Mouse (Mus musculus) small intestine, adult 2 months (tissue): Measurements from ENCODE around the gene H2al1e. TPM values are rescaled to one million over a fixed set of nuclear protein-coding genes. Genes with fewer than 3 reads are reported as not detected.
"Not testable (repeated sequence)": the region's sequence is repeated elsewhere in the genome, so short reads cannot be mapped to it uniquely, and the experiment has no call there.

ENCODE experiments used
- H3K27ac ChIP-seq: fragments of 200-500 bp; 2 replicates; pipeline ENCODE4 v1.5.1; 2012; ENCODE audit warnings: low read depth, low read length, control low read depth, inconsistent platforms; ENCODE audit not compliant: insufficient read depth
- H3K27me3 ChIP-seq: fragments of 200-500 bp; 2 replicates; pipeline ENCODE4 v1.6.1; 2012; ENCODE audit warnings: mild to moderate bottlenecking, moderate library complexity, low read length, inconsistent platforms; ENCODE audit not compliant: control insufficient read depth, insufficient read depth
- H3K36me3 ChIP-seq: fragments of 200-500 bp; 2 replicates; pipeline ENCODE4 v1.6.1; 2012; ENCODE audit warnings: mild to moderate bottlenecking, low read length, control low read depth, inconsistent platforms; ENCODE audit not compliant: control insufficient read depth, insufficient read depth
- H3K4me1 ChIP-seq: fragments of 200-500 bp; 2 replicates; pipeline ENCODE4 v1.6.1; 2012; ENCODE audit warnings: low read length, inconsistent platforms, mixed read lengths; ENCODE audit not compliant: control insufficient read depth, insufficient read depth, insufficient read length
- H3K4me3 ChIP-seq: fragments of 200-500 bp; 2 replicates; pipeline ENCODE4 v1.5.1; 2012; ENCODE audit warnings: low read depth, mild to moderate bottlenecking, control low read depth, inconsistent platforms, low read length, moderate library complexity
- CTCF ChIP-seq: fragments of 200-500 bp; IDR thresholded peaks from 2 replicates; pipeline ENCODE4 v1.5.1; 2012; ENCODE audit warnings: low read depth, mild to moderate bottlenecking, control low read depth, inconsistent platforms, low read length, moderate library complexity, mixed read lengths; ENCODE audit not compliant: insufficient replicate concordance, insufficient read length; ENCODE audit errors: extremely low read depth
- POLR2A ChIP-seq: fragments of 200-500 bp; IDR thresholded peaks from 2 replicates; pipeline ENCODE4 v1.6.1; 2012; ENCODE audit warnings: low read depth, mild to moderate bottlenecking, control low read depth, inconsistent platforms, low read length, moderate library complexity
- WGBS: fragments of 180-500 bp; shearing (Covaris S2); methylation state at CpG from one replicate; pipeline ENCODE4 v1.1.7; 2018; 5-methylcytosine and 5-hydroxymethylcytosine counted together
- polyA plus RNA-seq: library from polyadenylated mRNA; depleted of rRNA; stranded (reverse); fragments of >200 nt; gene quantifications from 2 replicates; pipeline ENCODE4 v1.2.3, GENCODE M21; 2012; rRNA removed

The H2al1e gene
- not detected in 2 replicates for polyA plus RNA-seq

- WGBS, result no CpG with 5 or more reads among the region's 3 CpGs
- not testable (repeated sequence) for H3K4me1 ChIP-seq, H3K36me3 ChIP-seq, H3K4me3 ChIP-seq, H3K27me3 ChIP-seq, H3K27ac ChIP-seq
Measured at GRCm38 (mm10) chrX:11311634-11312033, at the start of gene H2al1e. TSS of gene H2al1e (plus strand) at chrX:11311934.

GRCm38 (mm10) chrX:11264918-11265317 lies 46.8 kb upstream of the H2al1e start:
- Histone ChIP-seq H3K27ac (no peak overlapping the region), H3K4me1 (no peaks in the 10 kb centered on the region), H3K27me3 (no peaks in the 10 kb centered on the region), H3K36me3 (no peaks in the 10 kb centered on the region), H3K4me3 (no peak overlapping the region)
- WGBS, result 81% methylated on average over 8 of the region's 8 CpGs
- TF ChIP-seq POLR2A, result no peak

GRCm38 (mm10) chrX:11267791-11268190 lies 43.9 kb upstream of the H2al1e start:
- Histone ChIP-seq H3K27ac (no peak overlapping the region), H3K27me3 (no peaks in the 10 kb centered on the region), H3K4me3 (no peak overlapping the region), H3K4me1 (no peaks in the 10 kb centered on the region), H3K36me3 (no peaks in the 10 kb centered on the region)
- 58% methylated on average over 7 of the region's 7 CpGs for WGBS
- TF ChIP-seq CTCF (no peak), POLR2A (no peak)

GRCm38 (mm10) chrX:11269074-11269473 lies 42.7 kb upstream of the H2al1e start:
- TF ChIP-seq CTCF (no peak), POLR2A (no peak)
- WGBS, result 83% methylated on average over 3 of the region's 3 CpGs
- Histone ChIP-seq H3K4me1 (no peaks in the 10 kb centered on the region), H3K4me3 (no peak overlapping the region), H3K27me3 (no peaks in the 10 kb centered on the region), H3K36me3 (no peaks in the 10 kb centered on the region), H3K27ac (no peak overlapping the region)

GRCm38 (mm10) chrX:11273190-11273589 lies 38.5 kb upstream of the H2al1e start:
- TF ChIP-seq CTCF (no peak), POLR2A (no peak)
- H3K4me1 ChIP-seq, result no peaks in the 10 kb centered on the region
- no peak overlapping the region for H3K27ac ChIP-seq
- H3K27me3 ChIP-seq, result no peaks in the 10 kb centered on the region
- no peak overlapping the region for H3K4me3 ChIP-seq
- H3K36me3 ChIP-seq, result no peaks in the 10 kb centered on the region
- 35% methylated on average over 3 of the region's 3 CpGs for WGBS

- H3K4me3 ChIP-seq, result no peak overlapping the region
- 33% methylated on average over 6 of the region's 6 CpGs for WGBS
- no peaks in the 10 kb centered on the region; the same call in 1 of the 2 replicates for H3K4me1 ChIP-seq
- H3K36me3 ChIP-seq, result no peaks in the 10 kb centered on the region
- no peak overlapping the region for H3K27ac ChIP-seq
- no peaks in the 10 kb centered on the region for H3K27me3 ChIP-seq
- TF ChIP-seq CTCF, result no peak
- no peak for TF ChIP-seq POLR2A
Measured at GRCm38 (mm10) chrX:11277083-11277482, 34.7 kb upstream of the H2al1e start.

- no peak overlapping the region for H3K4me3 ChIP-seq
- H3K36me3 ChIP-seq, result no peaks in the 10 kb centered on the region
- H3K4me1 ChIP-seq, result no peaks in the 10 kb centered on the region; the same call in 1 of the 2 replicates
- TF ChIP-seq CTCF (no peak), POLR2A (no peak)
- WGBS, result 68% methylated on average over 2 of the region's 2 CpGs
- no peaks in the 10 kb centered on the region for H3K27me3 ChIP-seq
- H3K27ac ChIP-seq, result no peak overlapping the region
Measured at GRCm38 (mm10) chrX:11280741-11281140, 31.0 kb upstream of the H2al1e start.

GRCm38 (mm10) chrX:11288306-11288882 lies 23.3 kb upstream of the H2al1e start:
- Histone ChIP-seq H3K27me3 (no peaks in the 10 kb centered on the region), H3K27ac (no peak overlapping the region), H3K36me3 (no peaks in the 10 kb centered on the region), H3K4me1 (no peaks in the 10 kb centered on the region), H3K4me3 (no peak overlapping the region)
- no peak for TF ChIP-seq CTCF
- TF ChIP-seq POLR2A, result no peak
- WGBS, result 32% methylated on average over 14 of the region's 14 CpGs
